Mouse (Mus musculus): ENCODE data around the gene Efnb3. TPM values are rescaled to one million over a fixed set of nuclear protein-coding genes. Genes with fewer than 3 reads are reported as not detected.
A peak's percentile ranks its signal among the peaks of the same experiment; 100 is the strongest.

Efnb3 gene
- polyA plus RNA-seq, 1 experiment from 2014 or later, result 7.3 TPM

DNA sequence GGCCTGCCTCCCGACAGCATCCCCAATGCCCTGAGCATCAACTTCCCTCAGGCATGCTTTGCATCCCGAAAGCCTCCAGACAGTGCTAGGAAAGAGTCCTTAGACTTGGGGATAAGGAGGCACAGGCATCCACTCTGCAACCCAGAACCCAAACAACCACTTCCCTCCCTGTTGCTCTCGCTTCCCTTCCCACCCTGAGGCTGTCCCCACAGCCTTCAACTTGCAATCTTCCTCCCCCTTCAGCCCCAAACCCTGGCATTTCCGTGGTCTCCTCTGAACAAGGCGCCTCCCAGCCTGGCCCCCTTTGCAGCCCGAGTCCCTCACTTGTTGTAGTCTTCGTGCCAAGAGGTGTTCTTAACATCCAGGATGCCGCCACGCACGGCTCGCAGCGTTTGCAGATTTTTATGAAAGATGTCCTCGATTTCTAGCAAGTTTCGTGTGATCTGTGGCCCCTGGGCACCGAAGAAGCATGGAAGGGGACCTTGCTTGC lies 43.8 kb downstream of the Efnb3 start:
- H3K4me3 ChIP-seq (replicated peaks; ENCODE audit: low read length), result no peak overlapping the region
- no peaks in the 10 kb centered on the region for H3K36me3 ChIP-seq (ENCODE audit: control insufficient read depth, insufficient read depth, low read length)
- H3K27ac ChIP-seq (ENCODE audit: low read length), result no peak overlapping the region
- ATAC-seq (ENCODE audit: insufficient read depth, low FRiP score), result no peak
- WGBS, result 62% methylated on average over 15 of the region's 15 CpGs
- H3K27me3 ChIP-seq (ENCODE audit: control insufficient read depth, insufficient read depth, low read length), result no peaks in the 10 kb centered on the region
- no peak overlapping the region; the same call in 1 of the 2 replicates for H3K9ac ChIP-seq (ENCODE audit: low read length)
- H3K4me1 ChIP-seq (ENCODE audit: control insufficient read depth, insufficient read depth, low read length), result no peaks in the 10 kb centered on the region
- no peak overlapping the region for H3K4me2 ChIP-seq (ENCODE audit: low read depth, low read length)
- no peaks in the 10 kb centered on the region for H3K9me3 ChIP-seq (replicated peaks; ENCODE audit: control insufficient read depth, low read length)

GRCm38 (mm10) chr11:69513840-69514239 lies 46.2 kb downstream of the Efnb3 start:
- ATAC-seq (ENCODE audit: insufficient read depth, low FRiP score), result peak; percentile 59; the same call in 1 of the 2 replicates
- Histone ChIP-seq H3K27me3 (ENCODE audit: control insufficient read depth, insufficient read depth, low read length) (no peaks in the 10 kb centered on the region), H3K4me2 (ENCODE audit: low read depth, low read length) (no peak overlapping the region), H3K9me3 (replicated peaks; ENCODE audit: control insufficient read depth, low read length) (no peaks in the 10 kb centered on the region), H3K9ac (ENCODE audit: low read length) (no peak overlapping the region), H3K27ac (ENCODE audit: low read length) (no peak overlapping the region), H3K4me3 (replicated peaks; ENCODE audit: low read length) (no peak overlapping the region), H3K36me3 (ENCODE audit: control insufficient read depth, insufficient read depth, low read length) (no peaks in the 10 kb centered on the region), H3K4me1 (ENCODE audit: control insufficient read depth, insufficient read depth, low read length) (no peaks in the 10 kb centered on the region)
- WGBS, result 10% methylated on average over 6 of the region's 6 CpGs

DNA sequence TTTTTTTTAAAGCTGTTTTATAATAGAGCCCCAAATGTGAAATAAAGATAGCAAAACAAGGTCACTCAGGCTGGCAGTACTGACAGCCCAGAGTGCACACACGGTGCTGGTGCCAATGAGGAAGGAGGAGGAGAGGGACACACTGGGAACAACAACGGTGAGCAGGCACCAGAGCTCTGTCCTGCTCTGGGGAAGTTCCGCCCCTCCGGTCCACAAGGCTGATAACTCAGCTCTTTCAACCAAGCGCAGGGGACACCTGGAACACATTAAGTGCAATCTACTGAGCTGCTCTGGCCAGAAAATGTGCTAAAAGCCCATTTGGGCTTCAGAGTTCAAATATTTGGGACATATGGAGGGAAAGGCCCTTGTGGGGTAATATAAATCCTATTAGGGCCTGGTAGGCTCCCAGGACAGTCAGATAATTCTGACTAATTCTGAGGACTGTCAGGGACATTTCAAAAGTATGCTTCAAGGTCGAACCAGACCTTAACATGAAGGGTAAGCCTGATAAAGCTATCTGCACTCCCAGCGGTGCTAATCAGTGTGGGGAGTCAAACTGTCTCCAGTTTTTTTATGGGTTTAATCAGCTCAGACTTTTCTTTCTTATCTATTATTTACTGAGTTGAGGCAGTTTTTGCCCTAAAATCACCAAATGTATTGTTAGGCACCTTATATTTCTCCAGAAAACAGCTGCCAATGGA lies 49.1 kb downstream of the Efnb3 start:
- 18% methylated on average over 7 of the region's 7 CpGs for WGBS
- Histone ChIP-seq H3K9me3 (replicated peaks; ENCODE audit: control insufficient read depth, low read length) (no peaks in the 10 kb centered on the region), H3K36me3 (ENCODE audit: control insufficient read depth, insufficient read depth, low read length) (no peaks in the 10 kb centered on the region), H3K4me1 (ENCODE audit: control insufficient read depth, insufficient read depth, low read length) (no peaks in the 10 kb centered on the region), H3K27ac (ENCODE audit: low read length) (no peak overlapping the region), H3K27me3 (ENCODE audit: control insufficient read depth, insufficient read depth, low read length) (no peaks in the 10 kb centered on the region), H3K4me3 (replicated peaks; ENCODE audit: low read length) (no peak overlapping the region), H3K9ac (ENCODE audit: low read length) (peak overlapping the region; percentile 57), H3K4me2 (ENCODE audit: low read depth, low read length) (no peak overlapping the region)
- ATAC-seq (ENCODE audit: insufficient read depth, low FRiP score), result no peak

Small RNAs within 50 kb of the gene (microRNA-seq; reads per million reads assigned to microRNA genes)
- gene Gm27493, result not detected

Other genes with a start within 250 kb of the Efnb3 start
- 18.3 and 18.9 TPM in 2 replicates for gene Cntrob, start 236.4 kb downstream of the Efnb3 start, polyA plus RNA-seq (2015; fragmentation: Nextera tagmentation; extraction: Ambion mirVana)
- 131 and 147 TPM in 2 replicates for gene Trappc1, start 236.2 kb downstream of the Efnb3 start, polyA plus RNA-seq (2015; fragmentation: Nextera tagmentation; extraction: Ambion mirVana)
- gene Kcnab3, start 233.9 kb downstream of the Efnb3 start, polyA plus RNA-seq (2015; fragmentation: Nextera tagmentation; extraction: Ambion mirVana), result 0.65 and 0.79 TPM in 2 replicates
- gene Rnf227, start 219.7 kb downstream of the Efnb3 start, polyA plus RNA-seq (2015; fragmentation: Nextera tagmentation; extraction: Ambion mirVana), result 11.8 TPM in 2 replicates
- 48.5 and 55.4 TPM in 2 replicates for gene Chd3, start 190.8 kb downstream of the Efnb3 start, polyA plus RNA-seq (2015; fragmentation: Nextera tagmentation; extraction: Ambion mirVana)
- gene Naa38, start 164.7 kb downstream of the Efnb3 start, polyA plus RNA-seq (2015; fragmentation: Nextera tagmentation; extraction: Ambion mirVana), result 144 and 148 TPM in 2 replicates
- 29.4 TPM in 2 replicates for gene Cyb5d1, start 164.6 kb downstream of the Efnb3 start, polyA plus RNA-seq (2015; fragmentation: Nextera tagmentation; extraction: Ambion mirVana)
- gene Tmem88, start 162.0 kb downstream of the Efnb3 start, polyA plus RNA-seq (2015; fragmentation: Nextera tagmentation; extraction: Ambion mirVana), result 26.4 and 28.7 TPM in 2 replicates
- 21.2 and 21.4 TPM in 2 replicates for gene Kdm6b, start 146.5 kb downstream of the Efnb3 start, polyA plus RNA-seq (2015; fragmentation: Nextera tagmentation; extraction: Ambion mirVana)
- gene Dnah2, start 11.1 kb downstream of the Efnb3 start, polyA plus RNA-seq (2015; fragmentation: Nextera tagmentation; extraction: Ambion mirVana), result 0.54 and 0.69 TPM in 2 replicates
- gene Wrap53, start 20.1 kb upstream of the Efnb3 start, polyA plus RNA-seq (2015; fragmentation: Nextera tagmentation; extraction: Ambion mirVana), result 19.3 and 21.6 TPM in 2 replicates
- gene Trp53, start 20.2 kb upstream of the Efnb3 start, polyA plus RNA-seq (2015; fragmentation: Nextera tagmentation; extraction: Ambion mirVana), result 118 and 120 TPM in 2 replicates
- gene Atp1b2, start 45.7 kb upstream of the Efnb3 start, polyA plus RNA-seq (2015; fragmentation: Nextera tagmentation; extraction: Ambion mirVana), result 9.5 and 10.4 TPM in 2 replicates
- 1.3 and 2.2 TPM in 2 replicates for gene Shbg, start 57.7 kb upstream of the Efnb3 start, polyA plus RNA-seq (2015; fragmentation: Nextera tagmentation; extraction: Ambion mirVana)
- gene Sat2, start 61.8 kb upstream of the Efnb3 start, polyA plus RNA-seq (2015; fragmentation: Nextera tagmentation; extraction: Ambion mirVana), result 18.1 and 19.6 TPM in 2 replicates
- 20.9 and 22.1 TPM in 2 replicates for gene Fxr2, start 72.8 kb upstream of the Efnb3 start, polyA plus RNA-seq (2015; fragmentation: Nextera tagmentation; extraction: Ambion mirVana)
- 7.7 and 7.9 TPM in 2 replicates for gene Sox15, start 95.1 kb upstream of the Efnb3 start, polyA plus RNA-seq (2015; fragmentation: Nextera tagmentation; extraction: Ambion mirVana)
- gene Mpdu1, start 102.4 kb upstream of the Efnb3 start, polyA plus RNA-seq (2015; fragmentation: Nextera tagmentation; extraction: Ambion mirVana), result 67.7 and 68.8 TPM in 2 replicates
- gene Cd68, start 105.9 kb upstream of the Efnb3 start, polyA plus RNA-seq (2015; fragmentation: Nextera tagmentation; extraction: Ambion mirVana), result 18.9 and 19.6 TPM in 2 replicates
- 454 and 462 TPM in 2 replicates for gene Eif4a1, start 112.2 kb upstream of the Efnb3 start, polyA plus RNA-seq (2015; fragmentation: Nextera tagmentation; extraction: Ambion mirVana)
- 66.3 and 68.5 TPM in 2 replicates for gene Senp3, start 121.9 kb upstream of the Efnb3 start, polyA plus RNA-seq (2015; fragmentation: Nextera tagmentation; extraction: Ambion mirVana)
- 0.59 and 1.0 TPM in 2 replicates for gene Tnfsf13, start 125.6 kb upstream of the Efnb3 start, polyA plus RNA-seq (2015; fragmentation: Nextera tagmentation; extraction: Ambion mirVana)
- gene Tnfsf12, start 135.6 kb upstream of the Efnb3 start, polyA plus RNA-seq (2015; fragmentation: Nextera tagmentation; extraction: Ambion mirVana), result 8.8 and 9.6 TPM in 2 replicates
- 2.9 and 4.2 TPM in 2 replicates for gene Tnfsfm13, start 135.9 kb upstream of the Efnb3 start, polyA plus RNA-seq (2015; fragmentation: Nextera tagmentation; extraction: Ambion mirVana)
- gene Polr2a, start 198.4 kb upstream of the Efnb3 start, polyA plus RNA-seq (2015; fragmentation: Nextera tagmentation; extraction: Ambion mirVana), result 17.7 and 20.6 TPM in 2 replicates
- 0.17 TPM in 1 of 2 replicates, not detected in the other for gene Slc35g3, start 201.8 kb upstream of the Efnb3 start, polyA plus RNA-seq (2015; fragmentation: Nextera tagmentation; extraction: Ambion mirVana)
- 3.4 TPM in 2 replicates for gene Zbtb4, start 205.7 kb upstream of the Efnb3 start, polyA plus RNA-seq (2015; fragmentation: Nextera tagmentation; extraction: Ambion mirVana)
- 5.3 and 10.3 TPM in 2 replicates for gene Chrnb1, start 235.7 kb upstream of the Efnb3 start, polyA plus RNA-seq (2015; fragmentation: Nextera tagmentation; extraction: Ambion mirVana)
- 1.8 and 2.5 TPM in 2 replicates for gene Fgf11, start 241.7 kb upstream of the Efnb3 start, polyA plus RNA-seq (2015; fragmentation: Nextera tagmentation; extraction: Ambion mirVana)
- gene Tmem102, start 245.4 kb upstream of the Efnb3 start, polyA plus RNA-seq (2015; fragmentation: Nextera tagmentation; extraction: Ambion mirVana), result 14.2 and 15.0 TPM in 2 replicates